Mouse (Mus musculus) MEL (cell line): Measurements from ENCODE around the gene Kcna7. TPM values are rescaled to one million over a fixed set of nuclear protein-coding genes. Genes with fewer than 3 reads are reported as not detected.
"Not testable (repeated sequence)": the region's sequence is repeated elsewhere in the genome, so short reads cannot be mapped to it uniquely, and the experiment has no call there.

Experiments used
- DNase-seq: peaks from one replicate; pipeline ENCODE4 v3.0.0; 2011; ENCODE audit warnings: low read depth, low spot score
- H3K27ac ChIP-seq: 2 replicates; pipeline ENCODE4 v1.5.1; 2012; ENCODE audit warnings: low read depth, mild to moderate bottlenecking, control low read depth, low read length, moderate library complexity; ENCODE audit not compliant: control insufficient read depth
- H3K27me3 ChIP-seq, 2 experiments: fragments of 150-350 bp in 1 of 2; sonication (generic) in 1 of 2; 2 replicates each; pipeline ENCODE4 v1.6.1; 2012; ENCODE audit warnings: low read length in 2 of 2, mild to moderate bottlenecking in 2 of 2, improper control_type of control experiment in 1 of 2, moderate library complexity in 1 of 2; ENCODE audit not compliant: insufficient read depth in 2 of 2, control insufficient read depth in 1 of 2
- H3K36me3 ChIP-seq, 2 experiments: 2 replicates each; pipeline ENCODE4 v1.6.1; 2012 to 2014; ENCODE audit warnings: low read length in 2 of 2, improper control_type of control experiment in 1 of 2, inconsistent platforms in 1 of 2, mild to moderate bottlenecking in 1 of 2; ENCODE audit not compliant: insufficient read depth in 2 of 2, control insufficient read depth in 1 of 2
- H3K4me1 ChIP-seq, 2 experiments: fragments of 150-350 bp in 1 of 2; sonication (generic) in 1 of 2; 2 replicates each; pipeline ENCODE4 v1.6.1; 2012; ENCODE audit warnings: low read length in 2 of 2, improper control_type of control experiment in 1 of 2, mild to moderate bottlenecking in 1 of 2; ENCODE audit not compliant: insufficient read depth in 2 of 2, control insufficient read depth in 1 of 2
- H3K4me3 ChIP-seq, 2 experiments: fragments of 150-350 bp in 1 of 2; sonication (generic) in 1 of 2; 2 replicates each; pipeline ENCODE4 v1.5.1; 2012; ENCODE audit warnings: low read depth in 2 of 2, low read length in 2 of 2, mild to moderate bottlenecking in 2 of 2, moderate library complexity in 2 of 2, control low read depth in 1 of 2, improper control_type of control experiment in 1 of 2; ENCODE audit not compliant: control insufficient read depth in 1 of 2, insufficient read depth in 1 of 2
- H3K79me2 ChIP-seq: 2 replicates; pipeline ENCODE4 v1.6.1; 2012; ENCODE audit warnings: mild to moderate bottlenecking, low read length, moderate library complexity; ENCODE audit not compliant: control insufficient read depth, poor library complexity, insufficient read depth
- H3K9ac ChIP-seq: 2 replicates; pipeline ENCODE4 v1.6.1; 2012; ENCODE audit warnings: low read depth, mild to moderate bottlenecking, control low read depth, low read length, moderate library complexity; ENCODE audit not compliant: control insufficient read depth, poor library complexity, severe bottlenecking
- H3K9me3 ChIP-seq: fragments of 150-350 bp; sonication (generic); replicated peaks from 2 replicates; pipeline ENCODE4 v1.6.1; 2012; ENCODE audit warnings: mild to moderate bottlenecking, low read length, improper control_type of control experiment, moderate library complexity; ENCODE audit not compliant: insufficient read depth
- BHLHE40 ChIP-seq: IDR thresholded peaks from 2 replicates; pipeline ENCODE4 v1.6.1; 2012; ENCODE audit warnings: low read depth, mild to moderate bottlenecking, inconsistent platforms, low read length, improper control_type of control experiment, borderline replicate concordance
- E2F4 ChIP-seq: IDR thresholded peaks from 2 replicates; pipeline ENCODE4 v1.6.1; 2011; ENCODE audit warnings: low read depth, low read length, improper control_type of control experiment, borderline replicate concordance
- ELF1 ChIP-seq: IDR thresholded peaks from 2 replicates; pipeline ENCODE4 v1.6.1; 2014; ENCODE audit warnings: low read depth, mild to moderate bottlenecking, inconsistent platforms, low read length, improper control_type of control experiment, moderate library complexity
- JUND ChIP-seq: IDR thresholded peaks from 2 replicates; pipeline ENCODE4 v1.6.1; 2011; ENCODE audit warnings: low read depth, mild to moderate bottlenecking, improper control_type of control experiment, low read length
- MAFK ChIP-seq: IDR thresholded peaks from 2 replicates; pipeline ENCODE4 v1.6.1; 2011; ENCODE audit warnings: low read depth, mild to moderate bottlenecking, low read length, improper control_type of control experiment, borderline replicate concordance
- MAX ChIP-seq: IDR thresholded peaks from 2 replicates; pipeline ENCODE4 v1.6.1; 2011; ENCODE audit warnings: low read length, improper control_type of control experiment
- MAZ ChIP-seq: IDR thresholded peaks from 2 replicates; pipeline ENCODE4 v1.6.1; 2012; ENCODE audit warnings: low read depth, mild to moderate bottlenecking, inconsistent platforms, low read length, improper control_type of control experiment
- MEF2A ChIP-seq: IDR thresholded peaks from 2 replicates; pipeline ENCODE4 v1.6.1; 2014; ENCODE audit warnings: low read depth, mild to moderate bottlenecking, inconsistent platforms, low read length, improper control_type of control experiment; ENCODE audit not compliant: poor library complexity, insufficient replicate concordance, severe bottlenecking; ENCODE audit errors: extremely low read depth
- MXI1 ChIP-seq: IDR thresholded peaks from 2 replicates; pipeline ENCODE4 v1.6.1; 2011; ENCODE audit warnings: mild to moderate bottlenecking, low read depth, low read length, improper control_type of control experiment
- MYC ChIP-seq: IDR thresholded peaks from 2 replicates; pipeline ENCODE4 v1.6.1; 2011; ENCODE audit warnings: low read depth, mild to moderate bottlenecking, low read length, improper control_type of control experiment, moderate library complexity
- POLR2A ChIP-seq, 2 experiments: IDR thresholded peaks; 2 replicates each; pipeline ENCODE4 v1.6.1; 2011 to 2012; ENCODE audit warnings: low read length in 2 of 2, mild to moderate bottlenecking in 2 of 2, control low read depth in 1 of 2, improper control_type of control experiment in 1 of 2, low read depth in 1 of 2, moderate library complexity in 1 of 2; ENCODE audit not compliant: control insufficient read depth in 1 of 2, insufficient read depth in 1 of 2, poor library complexity in 1 of 2
- SMC3 ChIP-seq: IDR thresholded peaks from 2 replicates; pipeline ENCODE4 v1.6.1; 2011; ENCODE audit warnings: low read depth, low read length, improper control_type of control experiment
- TBP ChIP-seq: IDR thresholded peaks from 2 replicates; pipeline ENCODE4 v1.8.0; 2011; ENCODE audit warnings: low read depth, low read length, improper control_type of control experiment
- TCF12 ChIP-seq: IDR thresholded peaks from 2 replicates; pipeline ENCODE4 v1.6.1; 2014; ENCODE audit warnings: low read depth, mild to moderate bottlenecking, inconsistent platforms, low read length, improper control_type of control experiment, moderate library complexity
- USF1 ChIP-seq: IDR thresholded peaks from 2 replicates; pipeline ENCODE4 v1.6.1; 2014; ENCODE audit warnings: low read depth, mild to moderate bottlenecking, inconsistent platforms, low read length, improper control_type of control experiment, moderate library complexity
- ZC3H11A ChIP-seq: IDR thresholded peaks from 2 replicates; pipeline ENCODE4 v1.6.1; 2012; ENCODE audit warnings: low read depth, mild to moderate bottlenecking, inconsistent platforms, low read length, improper control_type of control experiment
- ZNF384 ChIP-seq: IDR thresholded peaks from 2 replicates; pipeline ENCODE4 v1.6.1; 2012; ENCODE audit warnings: low read depth, mild to moderate bottlenecking, inconsistent platforms, low read length, improper control_type of control experiment
- polyA plus RNA-seq, 2 experiments: library from polyadenylated mRNA; stranded (reverse) in 1 of 2; unstranded in 1 of 2; fragments of >175 nt in 1 of 2; fragments of >200 nt in 1 of 2; gene quantifications; 2 replicates each; pipeline versions ENCODE4 v1.2.1 to v1.2.4; 2012; ENCODE audit warnings: low replicate concordance in 2 of 2, low read depth in 1 of 2; ENCODE audit not compliant: insufficient read length in 2 of 2, insufficient read depth in 1 of 2, missing spikeins in 1 of 2
- total RNA-seq: library from RNA; depleted of rRNA; stranded (reverse); fragments of 300-350 nt; gene quantifications from 2 replicates; pipeline ENCODE4 v1.2.3, GENCODE M21; 2012

Gene Kcna7
- total and polyA plus RNA-seq, 3 experiments = 0.06 TPM; not detected in 2

DNA sequence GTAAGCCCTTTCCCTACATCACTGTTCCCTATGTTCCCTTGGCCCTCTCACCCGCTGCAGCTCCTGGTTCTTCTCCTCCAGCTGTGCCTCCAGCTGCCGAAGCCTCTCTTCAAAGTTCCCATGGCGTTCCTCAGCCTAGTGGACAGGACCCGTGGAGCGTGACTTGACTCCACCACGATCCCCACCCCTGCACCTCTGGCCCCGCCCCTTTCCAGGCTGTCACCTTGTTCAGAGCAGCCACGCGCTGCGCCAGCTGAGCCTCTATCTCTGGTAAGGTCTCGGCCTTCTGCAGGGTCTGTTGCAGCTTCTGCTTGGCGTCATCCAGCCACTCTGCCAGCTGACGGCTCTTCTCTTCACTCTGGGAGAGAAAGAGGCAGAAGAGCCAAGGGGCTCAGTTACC is 49.4 kb upstream of the Kcna7 start:
- TF ChIP-seq ZNF384 (no peak), ELF1 (no peak), TBP (no peak), ZC3H11A (no peak), TCF12 (no peak), MXI1 (no peak), JUND (no peak), BHLHE40 (no peak), MAX (no peak), MYC (no peak), MAZ (no peak), MAFK (no peak), E2F4 (no peak), POLR2A (IDR thresholded peaks at IDR 0.05; ENCODE audit: control insufficient read depth in 1 of 2, insufficient read depth in 1 of 2, low read depth in 1 of 2, low read length in 2 of 2, poor library complexity in 1 of 2) (no peak), SMC3 (no peak), USF1 (no peak), MEF2A (no peak)
- TF ChIP-seq, all 39 proteins: peak for 0
- H3K4me1 ChIP-seq = peaks cover 0 to 16% of the 10 kb centered on the region in 2 experiments; a peak in 3 of 4 replicates
- no peaks in the 10 kb centered on the region for H3K79me2 ChIP-seq
- no peak for DNase-seq
- no peak overlapping the region for H3K27ac ChIP-seq
- H3K27me3 ChIP-seq = no peaks in the 10 kb centered on the region
- H3K9me3 ChIP-seq = no peaks in the 10 kb centered on the region
- no peak overlapping the region for H3K9ac ChIP-seq
- peaks cover 0 to 5% of the 10 kb centered on the region in 2 experiments; a peak in 2 of 4 replicates for H3K36me3 ChIP-seq
- H3K4me3 ChIP-seq = no peak overlapping the region

DNA sequence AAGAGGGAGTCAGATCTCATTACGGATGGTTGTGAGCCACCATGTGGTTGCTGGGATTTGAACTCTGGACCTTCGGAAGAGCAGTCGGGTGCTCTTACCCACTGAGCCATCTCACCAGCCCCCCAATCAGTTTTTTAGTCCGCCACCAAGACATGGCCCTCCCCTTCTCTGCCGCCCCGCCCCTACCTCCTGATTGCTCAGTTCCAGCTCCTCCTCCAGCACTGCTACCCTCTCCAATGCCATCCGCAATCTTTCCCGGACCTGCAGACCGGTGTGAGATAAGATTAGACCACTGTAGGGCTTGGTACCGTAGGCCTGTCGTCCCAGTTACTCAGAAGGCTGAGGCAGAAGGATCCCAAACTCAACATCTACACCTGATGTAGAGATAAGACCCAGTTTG is 46.4 kb upstream of the Kcna7 start:
- Histone ChIP-seq H3K4me1 (peaks cover 6 to 21% of the 10 kb centered on the region in 2 experiments), H3K36me3 (peaks cover 0 to 15% of the 10 kb centered on the region in 2 experiments; a peak in 2 of 4 replicates)
- not testable (repeated sequence) for H3K27me3 ChIP-seq, H3K79me2 ChIP-seq, H3K9ac ChIP-seq, DNase-seq, H3K4me3 ChIP-seq, H3K9me3 ChIP-seq, H3K27ac ChIP-seq
